ENCODE assay signal across 7 mouse cellular contexts in genomic region chr4:114609297-114609696, GRCm38 (mm10).
"Had no signal": no experiment of that assay in that cellular context is flagged by ENCODE, and none has a peak within 500 bp of the region (broad histone marks: within the 10 kb centered on the region; RNA-seq: fewer than 3 reads in every experiment).

No protein-coding gene starts in this region.

- DNase-seq: lung, adult 18-20 months; lung, embryonic 14.5 days; lung, postnatal 10 days; lung, postnatal 4 days; thymus, adult 2 months; thymus, postnatal 25 days; thymus, postnatal 4 days had no signal
